18 mouse cellular contexts compared by ENCODE assay signal in the genomic region with DNA sequence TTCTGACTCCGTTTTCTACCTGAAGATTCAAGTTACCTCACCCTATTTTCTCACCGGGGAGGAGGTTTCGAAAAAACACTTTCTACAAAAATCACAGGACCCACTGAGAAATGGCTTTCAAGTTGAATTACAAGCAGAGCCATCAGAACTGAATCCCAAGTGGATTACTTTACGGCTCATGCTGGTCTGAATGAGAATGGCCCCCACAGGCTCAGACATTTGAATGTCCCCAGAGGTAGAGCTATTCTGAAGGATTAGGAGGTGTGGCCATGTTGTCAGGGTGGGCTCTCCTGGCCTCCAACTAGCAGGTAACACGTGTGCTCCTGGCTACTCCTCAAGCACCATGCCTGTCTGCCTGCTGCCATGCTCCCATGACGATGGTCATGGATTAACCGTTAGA.
"Had no signal": no experiment of that assay in that cellular context is flagged by ENCODE, and none has a peak within 500 bp of the region (broad histone marks: within the 10 kb centered on the region; RNA-seq: fewer than 3 reads in every experiment).

No protein-coding gene starts in this region.

- H3K4me2 ChIP-seq: liver, embryonic 15.5 days; lung, embryonic 15.5 days; midbrain, embryonic 12.5 days; midbrain, embryonic 15.5 days; neural tube, embryonic 12.5 days; stomach, embryonic 15.5 days had no signal

- H3K27me3 ChIP-seq: liver, embryonic 15.5 days; lung, embryonic 15.5 days; megakaryocyte, embryonic 14.5 days; midbrain, embryonic 12.5 days; midbrain, embryonic 15.5 days; neural tube, embryonic 12.5 days; stomach, embryonic 15.5 days had no signal

- H3K9me3 ChIP-seq: liver, embryonic 15.5 days; lung, embryonic 15.5 days; megakaryocyte, embryonic 14.5 days; midbrain, embryonic 12.5 days; midbrain, embryonic 15.5 days; neural tube, embryonic 12.5 days; stomach, embryonic 15.5 days had no signal

- H3K9ac ChIP-seq: liver, embryonic 15.5 days; liver, postnatal 0 days; lung, embryonic 15.5 days; midbrain, embryonic 12.5 days; midbrain, embryonic 15.5 days; neural tube, embryonic 12.5 days; stomach, embryonic 15.5 days had no signal

- H3K27ac ChIP-seq: liver, embryonic 15.5 days; lung, embryonic 15.5 days; macrophage; midbrain, embryonic 12.5 days; midbrain, embryonic 15.5 days; neural tube, embryonic 12.5 days; stomach, embryonic 15.5 days; stomach, postnatal 0 days had no signal

- ATAC-seq: liver, postnatal 0 days; lung, postnatal 0 days; midbrain, embryonic 15.5 days had no signal

- H3K4me3 ChIP-seq: liver, embryonic 15.5 days; lung, embryonic 15.5 days; megakaryocyte, embryonic 14.5 days; midbrain, embryonic 12.5 days; midbrain, embryonic 15.5 days; neural tube, embryonic 12.5 days; stomach, embryonic 15.5 days had no signal

- H3K4me1 ChIP-seq: lung, embryonic 15.5 days; midbrain, embryonic 12.5 days; neural tube, embryonic 12.5 days had no signal

- DNase-seq: liver, postnatal 0 days; lung, adult 2 months; lung, postnatal 14 days; lung, postnatal 36 days; right cerebral cortex, postnatal 14 days; thymus, adult 2 months; thymus, postnatal 25 days; thymus, postnatal 4 days had no signal
